Mouse (Mus musculus): ENCODE results near the gene Nptxr.

DNA sequence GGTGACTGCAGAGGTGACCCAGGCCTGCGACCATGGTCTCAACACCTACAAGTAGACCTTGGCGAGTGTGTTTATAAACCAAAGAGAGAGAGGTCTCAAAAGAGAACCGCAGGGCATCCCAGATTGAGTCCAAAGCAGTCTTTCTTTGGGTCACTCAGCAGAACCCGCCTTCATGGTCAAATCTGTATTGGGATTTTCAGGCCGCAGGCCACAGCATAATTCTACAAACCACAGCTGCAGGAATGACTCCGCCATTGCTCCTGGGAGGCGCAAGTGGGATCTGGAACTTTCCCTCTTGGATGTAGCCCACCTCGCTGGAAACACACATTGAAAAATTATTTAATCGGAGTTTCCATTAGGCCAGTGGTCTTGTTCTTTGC lies 30.3 kb upstream of the Nptxr start:
- TF ChIP-seq CTCF (IDR thresholded peaks at IDR 0.05) (no peak), EP300 (IDR thresholded peaks at IDR 0.05) (no peak)

All from lung, postnatal 0 days (tissue).